In genomic region chr5:13468856-13469255, GRCm38 (mm10) we compare ENCODE assay signal across 15 mouse cellular contexts.
DNase-seq lines count a peak whose midpoint lies in the region; ATAC-seq lines count a peak whose summit lies in the region.
"Had no signal": no experiment of that assay in that cellular context is flagged by ENCODE, and none has a peak within 500 bp of the region (broad histone marks: within the 10 kb centered on the region; RNA-seq: fewer than 3 reads in every experiment).

No protein-coding gene starts in this region.

- no peak overlapping the region for H3K27ac ChIP-seq in heart, embryonic 12.5 days (ENCODE audit: poor library complexity, severe bottlenecking)

- no peaks in the 10 kb centered on the region for H3K9me3 ChIP-seq in heart, embryonic 12.5 days (replicated peaks)
- H3K9me3 ChIP-seq: lung, embryonic 15.5 days; megakaryocyte, embryonic 14.5 days had no signal

- no peaks in the 10 kb centered on the region for H3K36me3 ChIP-seq in heart, embryonic 12.5 days
- H3K36me3 ChIP-seq: lung, embryonic 15.5 days had no signal

- DNase-seq in cerebellum, postnatal 25 days: peak; percentile 6 to 14
- no peak for DNase-seq in cerebellum, postnatal 36 days
- peak; percentile 22 to 52 for DNase-seq in heart, adult 18-20 months
- DNase-seq in left cerebral cortex, postnatal 4 days: peak; percentile 34
- DNase-seq in left cerebral cortex, adult 11 months (ENCODE audit: low spot score): no peak
- DNase-seq in heart, postnatal 14 days: peak; percentile 4 to 5
- no peak for DNase-seq in adrenal gland, postnatal 10 days
- DNase-seq: adrenal gland, postnatal 14 days; kidney, postnatal 10 days; layer of hippocampus, postnatal 36 days; liver; thymus, adult 18-20 months had no signal

- no peak overlapping the region for H3K9ac ChIP-seq in heart, embryonic 12.5 days
- H3K9ac ChIP-seq: lung, embryonic 15.5 days had no signal

- H3K4me3 ChIP-seq in heart, embryonic 12.5 days: no peak overlapping the region
- H3K4me3 ChIP-seq: lung, embryonic 15.5 days; megakaryocyte, embryonic 14.5 days had no signal

- intact Hi-C loops in left cerebral cortex, postnatal 4 days (cut with DNase I): no loop called here
- intact Hi-C loops in heart, postnatal 14 days (cut with DNase I): no loop called here

- H3K4me2 ChIP-seq in heart, embryonic 12.5 days: no peak overlapping the region
- H3K4me2 ChIP-seq: lung, embryonic 15.5 days had no signal

- peaks cover 7% of the 10 kb centered on the region; the same call in 1 of the 2 replicates for H3K4me1 ChIP-seq in heart, embryonic 12.5 days (replicated peaks)
- H3K4me1 ChIP-seq: megakaryocyte, embryonic 14.5 days had no signal

- ATAC-seq in heart, embryonic 12.5 days (ENCODE audit: insufficient number of reproducible peaks, low FRiP score): no peak

- 66% methylated on average over 7 of the region's 7 CpGs for WGBS in heart, embryonic 12.5 days

- H3K27me3 ChIP-seq in heart, embryonic 12.5 days (replicated peaks): no peaks in the 10 kb centered on the region
- H3K27me3 ChIP-seq: lung, embryonic 15.5 days; megakaryocyte, embryonic 14.5 days had no signal

Comparison
In these comparisons a context has a peak if more than half of its experiments do, and no peak if none do; other contexts are left out.
1. DNase-seq: peak in cerebellum, postnatal 25 days (2 of 2), heart, adult 18-20 months (2 of 2), left cerebral cortex, postnatal 4 days (single experiment) and heart, postnatal 14 days (2 of 2); none in cerebellum, postnatal 36 days (0 of 2), left cerebral cortex, adult 11 months (single experiment) and adrenal gland, postnatal 10 days (single experiment).